Mouse (Mus musculus) thymus, adult 2 months (tissue): ENCODE measurements at regions not wholly inside any gene's neighbourhood (a gene's known extent, or its start where the extent isn't known, plus 50 kb on each side); places are given as distances from the start of the nearest gene placed in this dataset.
"Not testable (repeated sequence)": the region's sequence is repeated elsewhere in the genome, so short reads cannot be mapped to it uniquely, and the experiment has no call there.

Experiments
- DNase-seq: peaks from one replicate; pipeline ENCODE4 v3.0.0; 2021
- H3K27ac ChIP-seq: fragments of 200-500 bp; 2 replicates; pipeline ENCODE4 v1.5.1; 2012; ENCODE audit warnings: low read length, control low read depth; ENCODE audit not compliant: control insufficient read depth, insufficient read depth
- H3K27me3 ChIP-seq: fragments of 200-500 bp; 2 replicates; pipeline ENCODE4 v1.6.1; 2012; ENCODE audit warnings: mild to moderate bottlenecking, low read length, moderate library complexity, mixed read lengths; ENCODE audit not compliant: control insufficient read depth, insufficient read depth
- H3K36me3 ChIP-seq: fragments of 200-500 bp; 2 replicates; pipeline ENCODE4 v1.6.1; 2012; ENCODE audit warnings: mild to moderate bottlenecking, low read length, moderate library complexity; ENCODE audit not compliant: control insufficient read depth, insufficient read depth
- H3K4me1 ChIP-seq: fragments of 200-500 bp; replicated peaks from 2 replicates; pipeline ENCODE4 v1.6.1; 2012; ENCODE audit warnings: low read length; ENCODE audit not compliant: control insufficient read depth, insufficient read depth
- H3K4me3 ChIP-seq: fragments of 200-500 bp; 2 replicates; pipeline ENCODE4 v1.5.1; 2012; ENCODE audit warnings: mild to moderate bottlenecking, low read length, control low read depth, moderate library complexity; ENCODE audit not compliant: control insufficient read depth, insufficient read depth
- CTCF ChIP-seq: fragments of 200-500 bp; IDR thresholded peaks from 2 replicates; pipeline ENCODE4 v1.5.1; 2012; ENCODE audit warnings: mild to moderate bottlenecking, control low read depth, low read length, moderate library complexity, borderline replicate concordance; ENCODE audit not compliant: control insufficient read depth, poor library complexity, insufficient read depth; ENCODE audit errors: extremely low read depth
- POLR2A ChIP-seq: fragments of 200-500 bp; IDR thresholded peaks from 2 replicates; pipeline ENCODE4 v1.6.1; 2012; ENCODE audit warnings: mild to moderate bottlenecking, low read length, control low read depth, moderate library complexity; ENCODE audit not compliant: control insufficient read depth, poor library complexity, insufficient read depth; ENCODE audit errors: extremely low read depth
- WGBS: fragments of 180-500 bp; shearing (Covaris S2); methylation state at CpG from one replicate; pipeline ENCODE4 v1.1.7; 2018; 5-methylcytosine and 5-hydroxymethylcytosine counted together

DNA sequence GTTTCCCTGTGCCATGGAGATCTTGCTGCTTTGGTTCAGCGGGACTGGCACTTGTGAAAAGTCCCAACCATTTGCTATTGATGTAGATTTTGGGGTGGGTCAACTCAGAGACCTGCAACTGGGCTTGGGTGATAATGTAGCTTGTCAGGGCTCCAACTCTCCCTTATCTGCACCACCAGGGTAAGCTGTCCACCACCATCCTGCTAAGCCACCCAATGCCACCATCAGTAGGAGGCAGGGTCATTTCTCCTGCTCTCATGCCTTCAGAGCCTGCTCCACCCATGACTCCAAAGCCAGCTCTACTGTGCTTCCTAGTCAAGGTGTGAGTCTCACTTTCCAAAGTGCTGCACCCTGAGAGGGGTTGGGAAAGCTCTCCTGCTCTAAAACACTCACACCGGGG is 776.2 kb downstream of the Diaph2 start:
- no peak overlapping the region for H3K4me3 ChIP-seq
- no peak overlapping the region for H3K27ac ChIP-seq
- no peaks in the 10 kb centered on the region for H3K36me3 ChIP-seq
- DNase-seq: no peak
- WGBS: 100% methylated on average over 2 of the region's 2 CpGs
- H3K27me3 ChIP-seq: no peaks in the 10 kb centered on the region
- no peaks in the 10 kb centered on the region for H3K4me1 ChIP-seq
- TF ChIP-seq POLR2A (no peak), CTCF (no peak)

DNA sequence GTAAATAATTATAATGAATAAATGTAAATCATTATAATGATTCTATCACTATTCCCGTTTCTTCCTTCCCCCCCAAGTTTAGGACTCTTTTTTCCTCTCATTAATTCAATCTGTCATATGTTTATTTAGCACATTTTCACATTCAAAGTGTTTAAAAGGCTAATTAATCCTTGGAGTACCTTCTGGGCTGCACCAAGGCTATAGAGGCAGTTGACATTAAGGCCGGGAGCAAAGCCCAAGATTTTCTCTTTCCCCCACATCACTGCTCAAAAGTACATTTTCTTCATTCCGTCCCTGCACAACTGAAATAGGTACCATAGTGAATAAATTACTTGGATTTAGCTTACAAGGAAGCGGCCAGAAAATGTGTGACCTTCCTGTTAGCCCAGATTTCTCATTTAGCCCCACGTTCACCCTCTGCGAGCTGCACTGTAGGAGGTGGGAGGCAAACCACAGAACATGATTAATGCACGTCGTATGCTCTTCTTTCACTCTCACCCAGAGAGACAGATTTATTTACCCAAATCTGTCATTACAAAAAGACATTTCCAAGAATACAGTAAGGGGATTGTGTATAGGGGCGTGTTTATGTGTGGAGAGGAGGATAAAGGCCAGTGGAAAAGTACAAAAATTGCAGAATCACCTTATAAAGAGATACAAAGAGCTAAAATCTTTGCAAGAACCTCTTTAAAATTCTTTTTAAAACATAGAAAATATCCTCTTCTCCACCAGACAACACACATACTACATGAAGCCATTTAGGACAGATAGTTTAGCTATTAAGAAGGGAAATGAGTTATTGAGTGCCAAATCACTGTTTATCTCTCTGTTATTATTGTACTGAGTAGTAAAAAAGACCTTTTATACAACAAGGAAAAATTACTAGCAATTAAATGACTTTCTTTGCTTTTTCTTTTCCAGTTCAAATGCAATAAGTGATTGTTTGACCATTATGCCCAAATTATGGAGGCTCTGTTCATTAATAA is 783.9 kb downstream of the Diaph2 start:
- H3K27me3 ChIP-seq: no peaks in the 10 kb centered on the region
- no peak for TF ChIP-seq POLR2A
- no peak for TF ChIP-seq CTCF
- H3K27ac ChIP-seq: no peak overlapping the region
- WGBS: 73% methylated on average over 9 of the region's 9 CpGs
- no peaks in the 10 kb centered on the region for H3K4me1 ChIP-seq
- no peak overlapping the region for H3K4me3 ChIP-seq
- H3K36me3 ChIP-seq: no peaks in the 10 kb centered on the region
- DNase-seq: no peak

DNA sequence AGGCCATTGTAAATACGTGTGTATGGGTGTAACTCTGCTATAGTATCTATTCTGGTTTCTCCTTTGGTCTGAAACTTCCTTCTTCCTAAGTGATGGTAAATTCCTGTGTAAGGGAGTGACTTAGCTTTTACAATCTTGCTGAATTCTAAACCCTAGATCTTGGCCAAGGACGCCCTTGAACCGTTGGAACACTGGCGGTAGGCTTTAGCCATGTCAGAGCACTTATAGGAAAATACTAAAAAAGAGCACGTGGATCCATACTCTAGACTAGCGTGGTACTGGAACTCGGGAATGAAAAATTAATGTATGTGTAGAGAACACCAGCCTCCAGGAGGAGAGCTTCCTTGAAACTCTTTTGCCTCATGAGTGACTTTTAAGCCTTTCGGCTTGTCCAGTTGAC is 789.2 kb downstream of the Diaph2 start:
- H3K27ac ChIP-seq, H3K27me3 ChIP-seq, H3K4me1 ChIP-seq, H3K4me3 ChIP-seq, H3K36me3 ChIP-seq, DNase-seq: not testable (repeated sequence)
- 94% methylated on average over 7 of the region's 8 CpGs for WGBS

DNA sequence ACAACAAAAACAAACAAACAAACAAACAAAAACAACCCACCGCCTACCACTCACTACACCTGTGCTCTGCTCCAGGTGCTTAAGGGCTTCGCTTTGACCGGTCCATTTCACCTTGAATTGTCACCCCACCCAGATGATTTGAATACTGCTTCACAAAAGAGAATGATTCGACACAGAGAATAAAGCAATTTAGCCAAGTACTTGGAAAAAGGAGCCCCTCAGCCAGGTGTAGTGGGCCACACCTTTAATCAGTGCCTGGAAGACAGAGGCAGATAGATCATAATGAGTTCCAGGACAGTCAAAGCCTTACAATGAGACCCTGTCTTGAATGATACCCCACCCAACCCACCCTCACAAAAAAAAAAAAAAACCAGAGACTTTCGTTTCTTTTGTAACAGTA is 798.5 kb downstream of the Diaph2 start:
- peaks cover 10% of the 10 kb centered on the region for H3K4me1 ChIP-seq
- no peaks in the 10 kb centered on the region for H3K27me3 ChIP-seq
- WGBS: 88% methylated on average over 5 of the region's 5 CpGs
- TF ChIP-seq POLR2A (no peak), CTCF (no peak)
- H3K36me3 ChIP-seq: no peaks in the 10 kb centered on the region
- no peak for DNase-seq
- no peak overlapping the region for H3K4me3 ChIP-seq
- H3K27ac ChIP-seq: peak overlapping the region; percentile 69; the same call in 1 of the 2 replicates

DNA sequence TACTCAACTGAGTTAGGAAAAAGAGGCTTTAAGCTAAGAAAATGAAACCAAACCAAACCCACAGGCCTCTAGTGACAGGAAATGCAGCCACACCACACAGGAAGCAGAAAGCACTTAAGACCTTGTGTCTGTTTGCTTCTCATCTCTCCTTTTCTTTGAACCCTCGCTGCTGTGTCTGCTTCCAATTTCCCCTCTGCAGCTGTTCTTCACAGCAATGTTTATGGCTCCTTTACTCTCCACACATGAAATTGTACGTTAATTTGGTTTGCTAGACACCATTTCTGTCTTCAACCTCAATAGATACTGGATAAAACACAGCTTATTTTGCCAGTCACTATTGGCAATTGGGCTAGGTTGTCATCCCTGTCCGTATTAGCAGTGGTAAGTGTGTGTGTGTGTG is 799.7 kb downstream of the Diaph2 start:
- WGBS: 5% methylated on average over 3 of the region's 3 CpGs
- Histone ChIP-seq H3K4me1 (peaks cover 10% of the 10 kb centered on the region), H3K27ac (peak overlapping the region; percentile 88), H3K4me3 (no peak overlapping the region), H3K27me3 (no peaks in the 10 kb centered on the region), H3K36me3 (no peaks in the 10 kb centered on the region)
- TF ChIP-seq CTCF (no peak), POLR2A (no peak)
- peak; percentile 47 for DNase-seq

DNA sequence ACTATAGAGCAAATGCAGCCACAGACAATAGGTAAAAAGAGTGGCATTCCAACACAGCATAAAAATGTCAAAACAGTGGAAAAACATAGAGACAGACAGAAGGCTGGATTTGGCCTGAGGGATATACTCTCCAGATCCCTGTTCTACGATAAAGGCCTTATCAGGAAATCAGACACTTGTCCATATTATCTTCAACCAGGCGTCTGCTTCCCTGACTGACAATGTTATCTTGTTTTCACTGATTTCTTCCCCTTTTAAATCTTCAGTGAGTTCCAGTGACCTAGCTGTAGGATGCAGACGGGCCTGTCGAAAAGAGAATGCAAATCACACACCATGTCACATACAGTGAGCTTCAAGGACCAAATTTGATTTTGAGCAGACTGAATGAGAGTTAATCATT is 800.4 kb downstream of the Diaph2 start:
- H3K36me3 ChIP-seq: no peaks in the 10 kb centered on the region
- H3K27me3 ChIP-seq: no peaks in the 10 kb centered on the region
- no peak overlapping the region for H3K4me3 ChIP-seq
- peak overlapping the region; percentile 88; the same call in 1 of the 2 replicates for H3K27ac ChIP-seq
- DNase-seq: no peak
- TF ChIP-seq POLR2A: no peak
- TF ChIP-seq CTCF: no peak
- peaks cover 10% of the 10 kb centered on the region for H3K4me1 ChIP-seq
- 45% methylated on average over 4 of the region's 4 CpGs for WGBS

DNA sequence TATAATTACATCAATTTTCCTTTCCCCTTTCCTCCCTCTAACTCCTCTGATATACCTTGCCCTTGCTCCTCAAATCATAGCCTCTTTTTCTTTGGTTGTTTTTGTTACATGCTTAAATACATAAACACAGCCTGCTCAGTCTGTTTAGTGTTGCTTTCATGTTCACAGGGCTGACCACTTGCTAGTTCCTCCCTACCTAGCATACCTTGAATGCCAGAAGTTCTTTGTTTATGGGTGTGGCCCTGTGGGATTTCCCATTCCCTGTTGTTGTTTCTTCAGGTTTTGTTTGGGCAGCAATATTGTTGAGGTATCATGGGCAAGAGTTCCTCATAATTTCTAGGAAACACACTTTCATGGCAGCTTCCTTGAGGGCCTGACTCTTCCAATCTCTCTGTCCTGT is 807.7 kb downstream of the Diaph2 start:
- Histone ChIP-seq H3K4me3 (no peak overlapping the region), H3K36me3 (no peaks in the 10 kb centered on the region), H3K4me1 (peaks cover 3% of the 10 kb centered on the region), H3K27me3 (no peaks in the 10 kb centered on the region), H3K27ac (no peak overlapping the region)
- TF ChIP-seq CTCF (no peak), POLR2A (no peak)
- no peak for DNase-seq
